Mouse (Mus musculus) ES-CJ7 (cell line): ENCODE measurements around the gene Cdh13.

ENCODE experiments used
- DNase-seq: peaks from one replicate; pipeline ENCODE4 v3.0.0; 2011; ENCODE audit warnings: low read depth, low spot score

Cdh13 gene

DNA sequence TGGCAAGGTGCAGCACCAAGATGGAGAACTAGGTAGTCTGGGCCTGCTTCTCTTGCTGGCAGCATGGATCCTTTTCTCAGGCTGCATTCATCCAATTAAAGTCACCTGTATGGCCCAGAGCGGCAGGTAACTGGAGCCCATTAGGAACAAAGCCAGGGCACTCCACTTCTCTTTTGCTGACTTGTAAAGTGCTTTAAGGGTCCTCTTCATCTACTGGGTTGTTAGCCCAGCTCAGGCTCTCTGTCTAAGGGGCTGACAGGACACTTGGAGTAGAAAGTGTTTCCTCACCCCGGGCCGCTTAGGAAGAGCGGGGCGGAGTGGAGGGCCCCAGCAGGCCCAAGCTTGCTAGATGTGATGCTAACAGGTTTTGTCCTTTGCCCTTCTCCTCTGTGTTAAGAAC, 12.9 kb downstream of the Cdh13 start:
- DNase-seq = no peak

DNA sequence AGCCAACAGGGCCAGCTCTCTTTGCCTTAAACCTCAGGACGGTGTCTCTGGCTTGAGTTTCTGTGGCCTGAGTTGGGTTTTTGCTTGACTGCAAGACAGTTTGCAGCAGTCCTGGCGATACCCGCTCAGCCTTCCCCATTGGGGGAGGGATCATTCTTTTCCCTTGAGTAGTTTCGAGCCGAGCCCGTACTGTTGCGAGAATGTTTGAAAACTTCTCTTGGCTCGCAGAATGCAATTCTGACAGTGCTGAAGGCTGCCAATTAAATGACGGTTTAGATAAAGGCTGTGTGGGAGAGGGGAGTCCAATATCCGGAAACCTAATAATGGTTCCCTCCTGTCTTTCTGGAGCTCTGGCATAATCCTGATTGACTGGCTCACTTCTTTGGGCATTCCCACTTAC, 23.4 kb downstream of the Cdh13 start:
- DNase-seq = no peak

DNA sequence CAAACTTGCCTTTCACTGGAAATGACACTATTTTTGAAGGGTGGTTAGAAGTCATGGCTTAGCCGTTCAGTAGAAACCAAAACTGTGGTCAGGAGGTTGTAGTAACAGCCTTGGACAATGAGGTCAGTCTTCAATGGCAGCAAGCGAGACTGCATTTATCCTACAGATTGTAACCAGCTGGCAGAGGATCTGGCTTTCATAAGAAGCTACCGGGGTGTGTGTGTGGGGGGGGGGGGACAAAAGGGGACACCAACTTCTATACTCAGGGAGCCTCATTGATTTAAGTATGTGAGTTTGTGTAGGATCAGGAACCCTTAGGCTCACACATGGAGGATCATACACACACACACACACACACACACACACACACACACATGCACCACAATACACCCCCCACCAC, 25.6 kb downstream of the Cdh13 start:
- no peak for DNase-seq

DNA sequence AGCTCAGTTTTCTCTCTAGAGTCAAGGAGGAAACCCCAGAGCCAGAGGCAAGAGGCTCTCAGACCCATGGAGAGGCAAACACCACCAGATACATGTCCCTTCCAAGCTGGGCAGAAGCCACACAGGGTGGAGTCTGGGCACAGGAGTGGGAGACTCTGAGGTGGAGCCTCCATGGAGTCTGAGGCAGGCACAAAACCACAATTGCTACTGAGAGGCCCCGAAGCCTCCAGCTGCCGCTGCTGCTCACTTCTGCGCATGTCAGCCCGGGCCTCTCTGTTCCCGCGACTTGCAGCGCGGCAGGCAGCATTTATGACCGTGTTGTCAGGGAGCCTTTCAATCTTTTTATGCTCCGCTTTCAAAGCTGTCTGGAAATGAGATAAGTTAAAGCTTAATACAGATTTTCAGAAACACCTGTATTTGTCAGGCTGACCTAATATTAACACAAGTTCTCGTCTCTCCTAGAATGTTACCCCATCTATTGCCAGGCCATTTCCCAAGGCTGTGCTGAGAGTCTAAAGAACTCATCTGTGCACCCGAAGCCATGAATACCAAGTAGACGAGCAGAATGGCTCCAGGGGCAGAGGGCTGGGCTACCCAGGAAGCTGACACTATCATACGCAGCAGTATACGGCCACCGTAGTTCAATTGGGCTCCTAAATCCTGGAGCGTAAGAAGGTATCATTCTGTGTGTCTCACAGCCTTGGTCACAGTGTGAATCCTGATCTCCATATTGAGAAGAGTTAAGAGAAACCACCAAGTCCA, 30.1 kb downstream of the Cdh13 start:
- no peak for DNase-seq

DNA sequence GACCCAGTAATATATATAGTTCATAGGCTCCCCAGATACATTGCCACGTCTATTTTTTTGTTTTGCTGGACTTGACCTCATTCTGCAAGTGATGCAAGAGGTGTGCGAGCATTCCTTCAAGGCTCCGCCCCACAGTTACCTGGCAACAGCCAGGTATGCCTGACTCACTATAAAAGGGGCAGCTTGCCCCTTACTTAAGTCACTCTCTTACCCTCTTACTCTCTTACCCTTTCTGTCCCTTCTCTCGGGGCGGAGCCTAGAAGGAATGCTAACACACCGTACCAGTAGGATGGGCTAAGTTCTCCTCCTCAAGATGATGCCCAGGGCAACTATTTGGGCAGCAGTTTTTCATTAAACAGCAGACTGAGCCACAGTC, 30.6 kb downstream of the Cdh13 start:
- no peak for DNase-seq

DNA sequence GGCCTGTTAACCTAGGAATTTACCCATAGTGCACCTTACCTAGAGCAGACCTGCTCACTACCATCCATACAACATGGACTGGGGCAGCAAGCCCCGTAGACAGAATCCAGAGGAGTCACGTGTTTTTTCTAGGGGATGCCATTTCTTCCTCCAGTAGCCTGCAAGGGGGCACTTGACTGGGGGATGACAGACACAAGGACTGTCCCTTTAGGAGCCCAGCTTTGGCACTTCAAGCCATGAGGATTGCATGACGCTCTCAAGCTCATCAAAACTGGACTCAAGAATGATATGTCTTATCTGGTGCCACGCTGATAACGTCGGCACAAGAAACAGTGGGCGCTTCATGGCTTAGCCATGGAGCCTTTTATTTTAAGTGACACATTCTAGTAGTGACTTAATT, 31.4 kb downstream of the Cdh13 start:
- no peak for DNase-seq

DNA sequence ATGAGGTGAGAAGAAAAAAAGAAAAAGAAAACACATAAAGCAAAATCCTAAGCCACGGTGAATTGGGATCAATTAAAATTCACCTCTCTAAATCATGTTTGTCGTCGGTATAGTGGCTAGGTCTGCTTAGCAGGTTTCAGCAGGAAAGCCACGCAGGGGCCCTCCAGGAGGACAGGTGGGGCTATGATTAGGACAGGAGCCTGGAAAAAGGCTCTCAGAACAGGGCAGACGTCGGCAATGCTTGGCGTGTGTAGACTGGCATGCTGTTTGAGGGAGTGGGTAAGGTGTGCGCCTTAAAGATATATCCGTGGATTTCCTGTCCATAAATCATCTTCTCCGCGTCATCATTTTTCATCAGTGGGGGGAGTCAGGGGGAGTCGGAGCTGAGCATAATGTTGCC, 32.9 kb downstream of the Cdh13 start:
- DNase-seq = no peak

DNA sequence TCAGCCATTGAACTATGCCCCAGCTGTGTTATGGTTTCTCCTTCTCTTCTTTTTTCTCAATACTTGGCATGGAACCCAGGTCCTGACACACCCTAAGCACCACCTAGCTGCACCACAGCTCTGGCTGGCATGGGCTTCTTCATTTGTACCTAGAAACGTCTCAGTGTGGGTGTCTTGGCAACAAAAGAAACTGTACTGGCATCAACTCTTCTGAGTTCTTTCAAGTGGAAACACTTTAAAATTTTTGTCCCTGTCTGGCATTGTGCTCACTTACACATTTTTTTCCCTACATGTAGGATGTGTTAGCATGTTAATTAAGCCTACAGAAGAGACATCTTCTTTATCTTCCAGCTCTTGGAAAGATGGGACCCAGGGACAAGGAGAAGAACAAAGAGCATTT, 37.0 kb downstream of the Cdh13 start:
- no peak for DNase-seq

DNA sequence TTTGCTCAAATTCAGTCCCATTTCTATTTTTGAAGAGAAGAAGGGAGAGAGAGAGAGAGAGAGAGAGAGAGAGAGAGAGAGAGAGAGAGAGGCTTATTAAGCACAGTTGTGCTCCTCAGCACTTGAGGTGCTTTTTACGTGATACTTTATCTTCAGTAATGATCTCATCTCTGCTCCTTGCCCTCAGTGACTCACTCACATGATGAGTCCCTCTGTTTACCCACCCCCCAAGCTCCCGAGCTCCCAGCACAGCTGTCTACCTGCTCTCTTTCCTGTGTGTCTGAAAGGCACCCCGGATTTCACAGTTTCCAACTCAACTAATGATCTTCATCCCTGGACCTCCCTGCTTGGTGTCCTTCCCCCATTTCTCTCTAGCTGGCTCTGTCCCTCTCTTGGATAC, 39.9 kb downstream of the Cdh13 start:
- no peak for DNase-seq

DNA sequence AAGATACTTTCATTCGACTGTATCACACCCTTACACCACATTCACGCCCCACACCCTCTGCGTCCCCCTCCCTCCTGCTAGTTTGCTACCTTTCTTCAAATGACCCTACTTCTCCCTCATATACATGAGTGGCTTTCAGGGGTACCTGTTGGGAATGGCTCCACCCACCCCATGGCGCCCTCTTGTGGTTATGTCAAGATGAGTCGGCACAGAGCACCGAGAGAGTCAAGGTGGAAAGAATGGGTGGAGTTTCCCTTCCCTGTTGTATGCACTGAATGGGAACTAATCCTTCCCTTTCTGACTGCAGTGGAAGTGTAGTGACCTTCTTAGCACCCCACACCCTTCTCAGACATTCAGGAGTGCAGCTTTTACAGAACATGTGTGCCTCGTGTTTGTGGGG, 51.4 kb downstream of the Cdh13 start:
- peak; percentile 56 for DNase-seq

DNA sequence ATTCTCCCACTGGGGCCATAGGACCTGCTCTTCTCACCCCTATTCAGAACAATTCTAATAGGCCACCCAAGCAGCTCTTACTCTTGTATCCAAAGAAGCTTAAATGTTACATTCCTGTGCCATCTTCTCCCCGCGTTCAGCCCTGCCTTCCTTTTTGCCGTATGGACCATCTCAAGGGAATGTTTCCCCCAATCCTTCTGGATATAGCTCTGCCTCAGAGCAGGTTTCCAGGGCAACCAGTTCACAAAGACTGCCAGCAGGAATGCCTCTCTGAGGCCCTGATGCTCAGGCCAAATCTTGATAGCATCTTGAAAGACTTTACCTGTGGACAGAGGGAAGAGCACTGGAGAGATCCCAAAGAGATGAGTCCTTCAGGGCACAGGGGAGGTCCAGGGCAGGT, 56.2 kb downstream of the Cdh13 start:
- DNase-seq = no peak

DNA sequence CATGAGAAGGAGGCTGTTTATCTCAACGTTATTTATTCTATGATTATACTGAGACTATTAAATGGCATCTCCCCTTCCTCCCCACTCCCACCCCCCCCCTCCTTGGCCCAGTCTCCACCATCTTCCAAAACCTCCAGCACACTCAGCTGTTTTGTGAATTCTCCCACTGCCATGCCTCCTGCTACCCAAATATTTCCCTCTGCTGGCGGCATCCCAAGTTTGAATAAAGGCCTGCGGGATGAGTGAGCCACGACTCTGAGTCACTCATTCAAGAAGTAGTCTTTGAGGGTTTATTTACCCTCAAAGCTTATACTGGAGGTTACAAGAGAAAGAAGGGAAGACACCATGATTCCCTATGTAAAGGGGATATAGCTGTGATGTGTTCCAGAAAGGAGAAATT, 59.7 kb downstream of the Cdh13 start:
- DNase-seq = no peak

DNA sequence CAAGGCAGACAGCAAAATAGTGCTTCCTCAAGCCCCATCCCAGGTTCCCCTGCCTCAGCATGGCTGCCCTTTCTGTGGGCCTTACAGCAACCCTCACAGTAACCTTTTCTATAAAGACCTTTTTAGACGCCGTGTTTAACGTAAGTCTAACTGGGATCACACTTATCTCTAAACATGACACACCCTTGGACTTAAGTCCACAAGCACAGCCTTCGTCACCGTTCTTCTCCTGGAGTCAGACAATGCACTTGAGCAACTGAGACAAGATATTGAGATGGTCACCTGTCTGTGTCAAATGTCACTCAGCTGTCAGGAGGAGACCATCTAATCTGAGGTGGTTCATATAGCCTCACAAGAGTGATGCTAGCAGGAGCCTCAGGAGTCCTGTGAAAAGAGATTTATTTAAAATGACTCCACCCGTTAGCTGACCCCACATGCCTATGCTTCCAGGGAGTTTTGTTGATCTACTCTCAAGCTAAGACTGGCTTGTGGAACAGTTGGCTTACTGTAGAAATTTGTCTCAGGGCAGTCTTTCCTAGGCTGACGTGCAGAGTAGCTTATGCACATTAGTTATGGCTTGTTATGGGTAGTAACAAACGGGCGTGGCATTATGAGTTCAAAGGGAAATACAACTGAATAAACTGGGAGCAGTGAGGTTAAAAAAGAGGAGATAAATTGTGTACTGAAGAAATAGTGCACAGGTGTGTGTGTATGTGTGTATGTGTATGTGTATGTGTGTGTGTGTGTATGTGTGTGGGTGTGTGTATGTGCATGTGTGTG, 65.4 kb downstream of the Cdh13 start:
- no peak for DNase-seq

DNA sequence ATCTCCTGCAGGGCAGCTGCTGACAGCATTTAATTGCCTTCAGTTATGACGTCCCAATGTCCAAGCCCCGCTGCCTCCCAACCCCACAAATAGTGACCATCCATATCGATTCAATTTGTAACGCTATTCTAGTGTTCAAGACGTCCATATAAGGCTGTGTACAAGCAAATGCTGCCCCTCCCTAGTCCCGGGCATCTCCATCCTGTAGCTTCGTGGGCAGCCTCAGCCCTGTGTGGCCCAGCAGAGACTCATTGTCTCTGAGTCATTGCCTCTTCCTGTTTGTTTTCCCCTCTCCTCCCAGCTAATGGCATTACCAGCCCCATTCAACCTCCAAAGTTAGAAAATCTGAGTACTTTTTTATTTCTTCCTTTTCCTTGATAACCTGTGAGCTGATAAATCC, 66.6 kb downstream of the Cdh13 start:
- DNase-seq = no peak

DNA sequence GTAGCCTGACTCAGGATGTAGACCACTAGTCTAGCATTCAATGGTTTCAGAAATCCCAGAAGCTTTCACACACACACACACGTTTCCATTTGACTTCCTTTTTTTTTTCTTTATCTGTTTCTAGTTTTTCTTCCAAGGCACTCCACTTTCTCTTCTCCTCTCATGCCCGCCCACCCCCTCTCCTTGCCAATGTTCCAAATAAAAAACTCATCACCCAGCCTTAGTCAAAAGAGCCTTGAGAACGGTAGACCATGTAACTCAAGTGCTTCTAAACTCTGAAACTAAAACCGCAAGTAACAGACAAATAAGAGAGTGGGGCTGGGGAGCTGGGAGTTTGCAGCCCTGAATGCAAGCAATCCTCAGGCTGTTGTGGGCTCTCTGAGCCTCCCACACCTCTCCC, 69.5 kb downstream of the Cdh13 start:
- no peak for DNase-seq

DNA sequence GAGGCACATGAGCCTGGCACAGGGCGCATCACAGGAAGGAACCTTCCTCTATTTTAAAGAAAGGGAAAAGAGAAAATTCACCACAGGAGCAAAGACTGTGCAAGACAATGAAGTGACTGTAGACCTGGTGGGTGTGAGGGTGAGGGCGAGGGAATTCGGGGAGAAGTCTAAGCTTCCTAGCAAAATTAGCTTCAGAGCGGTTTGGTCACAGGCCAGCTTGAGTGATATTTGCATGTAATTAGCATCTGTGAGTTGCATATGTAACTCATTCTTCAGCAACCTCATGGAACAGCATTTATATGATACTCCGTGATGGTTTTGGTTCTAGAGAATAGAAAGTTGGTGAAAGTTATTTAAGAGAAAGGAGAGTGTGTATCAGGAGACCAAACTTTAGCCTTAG, 73.5 kb downstream of the Cdh13 start:
- no peak for DNase-seq

DNA sequence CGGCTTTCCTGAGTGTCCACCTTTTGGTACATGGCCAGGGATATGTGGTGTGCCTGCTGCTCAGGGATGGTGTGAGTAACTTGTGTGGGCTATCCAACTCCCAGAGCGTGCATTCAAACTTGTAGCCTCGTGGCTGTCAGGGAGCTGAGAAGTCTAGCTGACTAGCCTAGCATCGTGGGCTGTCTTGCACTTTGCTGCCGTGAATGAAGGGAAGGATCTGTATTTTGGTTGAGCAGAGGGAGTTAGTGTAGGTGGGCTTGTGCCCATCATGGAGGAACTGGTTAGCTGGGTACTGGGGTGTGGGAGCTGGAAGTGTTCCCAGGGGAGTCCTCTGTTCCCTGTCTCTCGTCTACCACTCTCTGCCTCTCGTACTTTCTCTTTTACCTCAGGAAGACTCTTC, 74.1 kb downstream of the Cdh13 start:
- DNase-seq = no peak

DNA sequence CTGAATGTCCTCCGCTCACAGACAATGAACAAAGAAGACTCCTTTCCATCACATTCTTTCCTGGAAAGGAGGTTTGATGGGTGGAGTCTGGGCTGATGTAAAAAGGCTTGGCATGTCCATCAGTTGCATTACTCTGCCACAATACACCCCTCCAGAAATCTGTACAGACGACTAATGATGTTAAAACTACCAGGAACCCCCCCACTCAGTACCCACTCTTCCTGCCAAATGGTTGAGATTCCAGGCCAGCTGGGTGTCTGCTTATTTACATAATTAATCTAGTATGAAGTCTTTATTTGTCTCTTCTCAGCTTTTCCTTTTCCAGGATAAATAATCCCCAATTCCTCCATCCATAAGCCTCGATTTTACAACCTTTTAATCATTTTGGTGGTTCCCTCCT, 80.2 kb downstream of the Cdh13 start:
- no peak for DNase-seq

DNA sequence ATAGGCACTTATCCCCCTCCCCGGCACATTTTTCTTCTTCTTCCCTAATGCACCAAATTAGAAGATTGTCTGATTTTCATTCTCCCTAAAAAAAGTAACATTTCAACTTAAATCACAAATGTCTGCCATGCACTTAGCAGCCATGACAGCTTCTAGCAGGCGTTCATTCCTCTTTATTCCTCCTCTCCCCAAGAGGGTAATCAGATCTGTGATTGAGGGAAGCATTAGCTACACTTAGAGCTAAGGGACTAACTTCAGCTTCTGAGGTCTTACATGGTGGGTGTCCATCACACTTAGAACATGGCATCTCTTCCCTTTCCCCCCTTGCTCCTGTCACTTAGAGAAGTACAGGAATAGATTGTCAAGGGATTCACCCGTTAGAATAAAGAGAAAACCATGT, 89.6 kb downstream of the Cdh13 start:
- no peak for DNase-seq

DNA sequence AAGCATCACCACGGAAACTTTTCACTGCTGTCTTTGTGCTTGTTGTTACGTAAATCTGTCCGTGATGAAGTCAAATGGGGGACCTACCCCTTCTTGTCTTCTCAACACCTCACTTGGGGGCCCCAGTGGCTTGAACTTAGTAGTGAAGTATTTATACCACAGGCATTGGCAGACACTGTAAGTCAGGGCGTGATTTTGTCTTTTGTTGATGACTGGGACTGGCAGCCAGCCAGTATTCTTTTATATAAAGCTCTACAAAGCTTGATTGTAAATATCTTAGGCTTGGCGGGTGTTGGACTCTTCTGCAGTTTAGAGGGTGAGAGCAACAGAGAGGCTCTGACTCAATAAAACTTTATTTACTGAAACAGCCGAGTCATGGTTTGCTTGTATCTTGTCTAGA, 91.2 kb downstream of the Cdh13 start:
- DNase-seq = no peak

DNA sequence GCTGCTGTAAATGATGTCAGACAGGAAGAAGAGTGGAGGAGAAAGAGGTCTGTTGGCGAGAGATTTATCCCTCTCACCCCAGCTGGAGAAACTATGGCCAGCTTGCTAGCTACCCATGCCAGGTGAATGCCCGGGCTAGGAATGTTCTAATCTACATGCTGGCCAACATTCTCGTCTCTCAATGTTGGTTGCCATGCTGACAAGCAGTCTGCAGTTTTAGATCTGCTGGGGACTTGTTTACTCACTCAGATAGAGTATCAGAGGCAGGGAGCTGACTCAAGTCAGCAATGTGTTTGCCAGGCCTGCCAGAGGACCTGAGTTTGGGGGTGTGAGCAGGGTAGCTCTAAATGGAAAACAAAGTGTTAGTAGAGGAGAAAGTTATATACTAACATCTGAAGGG, 93.3 kb downstream of the Cdh13 start:
- no peak for DNase-seq

DNA sequence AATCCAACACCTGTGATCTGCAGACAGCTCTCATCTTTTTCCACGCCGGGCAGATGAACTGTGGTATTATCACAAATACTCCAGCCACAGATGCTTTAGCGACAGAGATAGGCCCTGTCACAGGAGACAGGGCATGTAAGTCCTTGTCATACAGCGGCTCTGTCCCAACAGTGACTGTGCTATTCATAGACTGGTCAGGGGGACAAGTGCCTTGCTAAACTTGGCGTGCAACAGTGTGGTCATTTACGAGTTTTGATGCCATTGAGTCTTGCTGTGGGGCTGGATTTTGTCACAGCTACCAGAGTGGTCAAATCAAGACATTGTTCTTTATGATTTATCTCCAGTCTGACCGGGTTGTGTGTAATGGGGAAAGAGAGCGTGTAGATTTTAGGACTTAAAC, 95.5 kb downstream of the Cdh13 start:
- no peak for DNase-seq

DNA sequence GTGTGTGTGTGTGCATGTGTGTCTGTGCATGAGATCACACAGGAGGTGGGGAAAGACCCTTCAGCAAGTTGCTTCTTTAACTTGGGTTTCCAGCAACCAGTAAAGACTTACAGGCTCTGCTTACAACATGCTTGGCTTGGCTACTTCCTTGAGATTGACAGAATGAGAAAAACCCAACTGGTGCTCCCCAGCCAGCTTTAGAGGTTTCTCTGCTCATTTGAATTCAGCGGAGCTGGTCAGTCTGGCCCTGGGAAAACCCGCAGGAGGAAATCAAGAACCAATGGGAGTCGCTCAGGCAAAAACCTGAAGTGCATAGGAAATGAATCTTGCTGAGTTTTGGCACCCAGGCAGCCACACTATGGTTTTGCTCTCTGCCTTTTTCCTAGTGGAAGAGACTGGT, 96.1 kb downstream of the Cdh13 start:
- DNase-seq = no peak

DNA sequence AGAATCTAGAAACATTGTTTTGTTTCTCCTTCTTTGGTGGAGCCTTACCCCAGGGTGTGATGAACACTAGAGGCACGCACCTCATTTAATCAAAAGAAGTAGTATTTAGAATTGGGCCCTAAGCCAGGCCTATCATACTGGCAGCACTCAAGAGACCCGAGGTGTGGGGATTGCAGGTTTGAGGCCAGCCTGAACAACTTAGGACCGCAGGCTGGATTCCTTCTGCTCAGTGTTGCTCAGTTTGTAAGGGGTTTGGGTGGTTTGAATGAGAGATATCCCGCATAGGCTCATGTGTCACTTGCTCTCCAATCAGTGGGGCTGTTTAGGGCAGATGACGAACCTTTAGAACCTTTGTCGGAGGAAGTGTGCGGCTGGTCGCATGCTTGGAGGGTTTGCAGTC, 96.5 kb downstream of the Cdh13 start:
- no peak for DNase-seq
